Comparison of ENCODE assay signal across 11 mouse cellular contexts in genomic region chr4:105162676-105163075, GRCm38 (mm10). TPM values are rescaled to one million over a fixed set of nuclear protein-coding genes. Genes with fewer than 3 reads are reported as not detected.
DNase-seq lines count a peak whose midpoint lies in the region; ATAC-seq and TF ChIP-seq lines count a peak whose summit lies in the region.
"Had no signal": no experiment of that assay in that cellular context is flagged by ENCODE, and none has a peak within 500 bp of the region (broad histone marks: within the 10 kb centered on the region; RNA-seq: fewer than 3 reads in every experiment).

No protein-coding gene starts in this region.

- 62% methylated on average over 2 of the region's 2 CpGs for WGBS in embryonic facial prominence, embryonic 12.5 days
- WGBS in embryonic facial prominence, embryonic 10.5 days = 48% methylated on average over 2 of the region's 2 CpGs

- DNase-seq in embryonic facial prominence, embryonic 10.5 days (ENCODE audit: low spot score) = no peak
- no peak for DNase-seq in layer of hippocampus, adult 2 months (ENCODE audit: low spot score in 2 of 2)
- DNase-seq in layer of hippocampus, adult 8-10 months (ENCODE audit: low spot score in 2 of 2) = no peak
- no peak for DNase-seq in cerebellum, adult 9-10 months
- DNase-seq in adipocyte (ENCODE audit: low spot score) = no peak
- DNase-seq: adrenal gland, postnatal 25 days; lung, adult 18-20 months; midbrain, embryonic 14.5 days had no signal

- ATAC-seq in embryonic facial prominence, embryonic 12.5 days (ENCODE audit: insufficient number of reproducible peaks, insufficient read depth, low FRiP score, low TSS enrichment) = no peak
- ATAC-seq in granulocyte monocyte progenitor cell, adult 5-6 weeks (replicated peaks; ENCODE audit: poor library complexity, severe bottlenecking) = peak; percentile 80
- peak; percentile 55; the same call in 1 of the 2 replicates for ATAC-seq in monocyte, adult 5-6 weeks (replicated peaks; ENCODE audit: insufficient number of reproducible peaks, low FRiP score, low TSS enrichment, poor library complexity, severe bottlenecking)

- no peak for TF ChIP-seq CTCF in layer of hippocampus, adult 2 months (conservative IDR thresholded peaks at IDR 0.05)

- H3K4me3 ChIP-seq in embryonic facial prominence, embryonic 12.5 days = no peak overlapping the region
- H3K4me3 ChIP-seq in embryonic facial prominence, embryonic 10.5 days = no peak overlapping the region
- peak overlapping the region; percentile 90 for H3K4me3 ChIP-seq in layer of hippocampus, adult 2 months

- H3K4me2 ChIP-seq in embryonic facial prominence, embryonic 12.5 days (replicated peaks) = 0 out of 2 replicates have a peak overlapping the region, but pooled peaks have one; percentile 20

- no peak overlapping the region for H3K27ac ChIP-seq in embryonic facial prominence, embryonic 12.5 days
- H3K27ac ChIP-seq in embryonic facial prominence, embryonic 10.5 days (replicated peaks) = no peak overlapping the region
- H3K27ac ChIP-seq in layer of hippocampus, adult 2 months = peak overlapping the region; percentile 93

- H3K9me3 ChIP-seq in embryonic facial prominence, embryonic 12.5 days = no peaks in the 10 kb centered on the region
- no peaks in the 10 kb centered on the region for H3K9me3 ChIP-seq in embryonic facial prominence, embryonic 10.5 days

- peaks cover 44% of the 10 kb centered on the region for H3K4me1 ChIP-seq in embryonic facial prominence, embryonic 12.5 days
- peaks cover 69% of the 10 kb centered on the region for H3K4me1 ChIP-seq in embryonic facial prominence, embryonic 10.5 days

- no peak overlapping the region for H3K9ac ChIP-seq in embryonic facial prominence, embryonic 12.5 days

- no peaks in the 10 kb centered on the region for H3K27me3 ChIP-seq in embryonic facial prominence, embryonic 12.5 days
- no peaks in the 10 kb centered on the region for H3K27me3 ChIP-seq in embryonic facial prominence, embryonic 10.5 days (replicated peaks; ENCODE audit: low read depth, poor library complexity, severe bottlenecking)

- H3K36me3 ChIP-seq in embryonic facial prominence, embryonic 12.5 days = peaks cover 19% of the 10 kb centered on the region
- H3K36me3 ChIP-seq in embryonic facial prominence, embryonic 10.5 days (replicated peaks) = peaks cover 52% of the 10 kb centered on the region

RNA-seq across cellular contexts. Expression of gene Plpp3, which starts 5.5 kb away (rescaled TPM):
- polyA plus RNA-seq in embryonic facial prominence, embryonic 12.5 days (2016; fragmentation: Nextera tagmentation; extraction: Ambion mirVana) = 115 TPM in 2 replicates
- 67.6 and 77.1 TPM in 2 replicates for polyA plus RNA-seq in embryonic facial prominence, embryonic 10.5 days (2016; fragmentation: Nextera tagmentation; extraction: Ambion mirVana)
- total RNA-seq in layer of hippocampus, adult 2 months (2021) = 100 to 1,000 TPM; 197 to 198 TPM
- total RNA-seq in layer of hippocampus, adult 8-10 months (2022) = 100 to 1,000 TPM; 212 to 254 (median 222) TPM
- not detected in 2 replicates for total RNA-seq in granulocyte monocyte progenitor cell, adult 5-6 weeks (2014; fragmentation: Nextera tagmentation)
- not detected in 2 replicates for total RNA-seq in granulocyte monocyte progenitor cell, adult 5-6 weeks (2017)
- total RNA-seq in monocyte, adult 5-6 weeks (2017) = 0.49 to 0.57 TPM in 2 of 3 replicates, not detected in the other

RNA-seq across cellular contexts. Expression of gene Prkaa2, which starts 53.0 kb away (rescaled TPM):
- 1.5 and 1.8 TPM in 2 replicates for polyA plus RNA-seq in embryonic facial prominence, embryonic 12.5 days (2016; fragmentation: Nextera tagmentation; extraction: Ambion mirVana)
- 1.1 and 1.3 TPM in 2 replicates for polyA plus RNA-seq in embryonic facial prominence, embryonic 10.5 days (2016; fragmentation: Nextera tagmentation; extraction: Ambion mirVana)
- 10 to 100 TPM; 16.6 to 18.0 TPM for total RNA-seq in layer of hippocampus, adult 2 months (2021)
- total RNA-seq in layer of hippocampus, adult 8-10 months (2022) = 10 to 100 TPM; 19.1 to 21.2 (median 20.1) TPM
- 0.43 TPM in 1 of 2 replicates, not detected in the other for total RNA-seq in granulocyte monocyte progenitor cell, adult 5-6 weeks (2014; fragmentation: Nextera tagmentation)
- total RNA-seq in granulocyte monocyte progenitor cell, adult 5-6 weeks (2017) = 0.04 and 0.05 TPM in 2 replicates
- total RNA-seq in monocyte, adult 5-6 weeks (2017) = 0.29 TPM in 1 of 3 replicates, not detected in the others

Comparison
In these comparisons a context has a peak if more than half of its experiments do, and no peak if none do; other contexts are left out.
1. RNA of gene Plpp3, which starts 5.5 kb away (total RNA-seq): 212 to 254 TPM in layer of hippocampus, adult 8-10 months and 197 to 198 TPM in layer of hippocampus, adult 2 months; 0.49 to 0.57 TPM in monocyte, adult 5-6 weeks and not detected in granulocyte monocyte progenitor cell, adult 5-6 weeks; every median in the first group is over 100 times any median in the second.
2. RNA of gene Prkaa2, which starts 53.0 kb away (total RNA-seq): 19.1 to 21.2 TPM in layer of hippocampus, adult 8-10 months and 16.6 to 18.0 TPM in layer of hippocampus, adult 2 months; 0.04 to 0.43 TPM in granulocyte monocyte progenitor cell, adult 5-6 weeks and 0.29 TPM in monocyte, adult 5-6 weeks; every median in the first group is over 10 times any median in the second.